Mouse (Mus musculus) mature B cell (primary cell): ENCODE data around the gene Rplp2.

Experiments
- in situ Hi-C: fragments of 300-500 bp; cut with MboI; formaldehyde crosslinking; loops from 2 replicates; pipeline ENCODE4 v1.14.3; 2019

The Rplp2 gene

DNA sequence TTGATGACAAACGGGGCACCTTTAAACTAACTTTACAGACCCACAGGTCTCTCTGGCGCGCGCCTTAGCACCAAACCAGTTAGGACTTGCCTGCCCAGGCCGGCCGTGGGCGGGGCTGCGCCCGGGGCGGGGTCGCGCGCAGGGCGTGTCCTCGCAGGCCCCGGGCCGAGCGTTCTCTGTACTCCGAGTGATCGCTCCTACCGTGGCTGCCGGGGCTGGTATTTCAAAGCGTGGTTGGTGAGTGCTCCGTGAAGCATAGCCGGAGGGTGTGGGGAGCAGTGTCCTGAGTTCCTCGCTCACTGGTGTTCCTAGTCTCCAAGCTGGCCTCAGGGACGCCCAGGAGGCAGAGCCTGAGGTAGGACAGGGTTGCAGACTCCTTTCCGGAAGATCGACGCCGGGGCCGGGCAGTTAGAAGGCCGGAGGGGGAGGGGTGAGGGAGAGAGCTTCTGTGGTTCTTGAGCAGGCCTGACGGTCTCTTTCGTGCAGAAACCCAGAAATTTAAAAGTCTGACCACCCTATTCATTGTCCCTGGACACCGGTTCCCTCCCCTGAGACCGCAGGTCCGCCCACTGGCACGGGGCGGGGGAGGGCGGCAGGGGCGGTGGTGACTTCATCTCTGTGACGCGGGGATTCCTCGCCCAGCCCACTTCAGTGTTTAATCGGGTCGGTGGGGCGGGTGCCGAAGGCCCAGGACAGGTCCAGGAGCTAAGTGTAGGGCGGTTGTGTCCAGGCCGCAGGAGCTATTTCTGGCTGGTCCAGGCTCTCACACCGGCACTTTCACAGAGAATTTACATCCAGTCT, 20.3 kb downstream of the Rplp2 start, which contains the start of gene Cd151:
Gene Cd151, plus strand, starts transcription at position 163 of the 801 bp plus-strand sequence.
- in situ Hi-C loops = no loop called here

DNA sequence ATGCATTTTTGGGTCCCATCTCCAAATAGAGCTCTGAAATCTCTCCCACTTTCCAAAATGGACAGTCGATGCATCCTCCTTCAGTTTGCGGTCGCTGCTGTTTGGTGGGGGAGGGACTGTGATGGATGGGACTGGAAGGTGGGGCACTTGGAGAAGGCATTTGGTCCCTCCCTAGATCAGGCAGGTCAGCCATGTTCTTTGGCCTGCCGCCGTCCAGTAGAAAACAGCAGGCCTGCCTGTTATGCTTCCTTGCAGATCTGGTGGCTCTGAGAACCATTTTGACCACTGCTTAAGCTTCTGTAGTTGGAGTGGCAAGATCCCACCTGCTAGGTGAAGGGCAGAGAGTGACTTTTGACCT, 21.0 kb downstream of the Rplp2 start:
- in situ Hi-C loops = no loop called here

DNA sequence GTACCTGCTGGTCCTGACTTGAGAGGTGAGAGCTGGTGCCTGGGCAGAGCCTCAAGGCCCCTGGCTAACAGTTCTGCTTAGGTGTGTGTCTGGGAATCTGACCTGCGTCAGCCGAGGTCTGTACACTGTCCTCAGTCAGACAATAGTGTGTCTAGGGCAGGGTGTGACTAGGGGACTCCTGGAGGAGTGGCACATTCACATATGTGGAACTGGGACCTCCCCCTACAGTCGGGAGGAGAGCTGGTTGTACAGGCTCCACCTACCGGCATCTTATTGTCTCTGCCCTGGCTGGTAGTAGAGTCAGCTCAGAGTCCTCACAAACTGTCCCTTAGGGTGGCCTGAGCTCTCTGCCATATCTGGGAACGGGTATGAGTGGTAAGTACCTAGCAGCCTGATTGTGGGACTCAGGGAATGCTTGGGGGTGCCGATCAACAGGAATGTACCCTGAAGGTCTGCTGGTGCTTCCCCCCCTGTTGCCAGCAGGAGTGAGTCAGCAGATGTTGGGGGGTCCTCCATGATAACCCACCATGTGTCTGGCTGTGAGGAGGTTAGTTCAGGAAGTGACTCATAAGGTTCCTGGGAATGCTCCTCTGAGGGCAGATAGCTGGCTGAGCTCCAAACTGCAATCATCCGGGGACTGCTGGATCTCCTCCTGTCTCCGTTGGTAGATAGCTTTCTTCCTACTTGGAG, 21.5 kb downstream of the Rplp2 start:
- in situ Hi-C loops = no loop called here

DNA sequence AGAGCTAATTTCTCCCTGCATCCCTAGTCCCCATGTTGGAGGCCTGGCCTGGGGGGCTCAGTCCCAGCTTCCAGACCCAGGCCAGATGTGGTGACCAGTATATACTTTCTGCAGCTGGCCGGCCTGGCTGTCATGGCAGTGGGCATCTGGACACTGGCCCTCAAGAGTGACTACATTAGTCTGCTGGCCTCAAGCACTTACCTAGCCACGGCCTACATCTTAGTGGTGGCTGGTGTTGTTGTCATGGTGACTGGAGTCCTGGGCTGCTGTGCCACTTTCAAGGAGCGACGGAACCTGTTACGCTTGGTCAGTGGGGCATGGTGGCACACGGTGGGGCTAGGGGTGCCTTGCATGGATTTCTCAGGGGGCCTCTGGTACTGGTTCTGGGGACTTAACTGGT, 22.2 kb downstream of the Rplp2 start:
- in situ Hi-C loops = no loop called here

DNA sequence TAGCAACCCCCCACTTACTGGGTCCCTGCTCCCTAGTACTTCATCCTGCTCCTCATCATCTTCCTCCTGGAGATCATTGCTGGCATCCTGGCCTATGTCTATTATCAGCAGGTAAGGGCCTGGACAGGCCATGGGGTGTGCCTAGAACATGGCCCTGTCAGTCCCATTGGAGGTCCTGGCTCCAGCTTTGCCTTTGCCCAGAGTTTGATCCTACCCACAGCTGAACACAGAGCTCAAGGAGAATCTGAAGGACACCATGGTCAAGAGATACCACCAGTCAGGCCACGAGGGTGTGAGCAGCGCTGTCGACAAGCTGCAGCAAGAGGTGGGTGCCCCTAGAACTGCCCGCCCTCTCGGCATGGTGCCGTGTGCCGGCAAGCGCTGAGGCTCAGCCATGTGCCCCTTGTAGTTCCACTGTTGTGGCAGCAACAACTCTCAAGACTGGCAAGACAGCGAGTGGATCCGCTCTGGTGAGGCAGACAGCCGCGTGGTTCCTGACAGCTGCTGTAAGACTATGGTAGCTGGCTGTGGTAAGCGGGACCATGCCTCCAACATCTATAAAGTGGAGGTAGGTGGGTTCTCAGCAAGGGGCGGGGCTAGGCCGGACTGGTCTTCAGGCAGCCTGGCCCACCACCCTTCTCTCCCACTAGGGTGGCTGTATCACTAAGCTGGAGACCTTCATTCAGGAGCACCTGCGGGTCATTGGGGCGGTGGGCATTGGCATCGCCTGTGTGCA, 22.9 kb downstream of the Rplp2 start:
- in situ Hi-C loops = loop anchor here (10.0 kb wide), 1 partner anchor 435 kb away; no protein-coding TSS in a partner anchor

DNA sequence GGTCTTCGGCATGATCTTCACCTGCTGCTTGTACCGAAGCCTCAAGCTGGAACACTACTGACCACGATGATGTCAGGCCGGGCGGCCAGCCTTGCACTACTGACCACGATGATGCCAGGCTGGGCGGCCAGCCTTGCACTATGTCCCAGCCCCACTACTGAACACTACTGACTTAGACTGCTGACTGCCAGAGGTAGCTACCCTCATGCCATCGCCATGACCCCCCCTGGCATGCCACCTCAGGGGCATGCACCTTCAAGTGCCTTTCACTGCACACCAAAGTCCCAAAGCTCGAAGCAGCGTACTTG, 23.4 kb downstream of the Rplp2 start:
- in situ Hi-C loops = loop anchor here (10.0 kb wide), 1 partner anchor 434 kb away; no protein-coding TSS in a partner anchor

DNA sequence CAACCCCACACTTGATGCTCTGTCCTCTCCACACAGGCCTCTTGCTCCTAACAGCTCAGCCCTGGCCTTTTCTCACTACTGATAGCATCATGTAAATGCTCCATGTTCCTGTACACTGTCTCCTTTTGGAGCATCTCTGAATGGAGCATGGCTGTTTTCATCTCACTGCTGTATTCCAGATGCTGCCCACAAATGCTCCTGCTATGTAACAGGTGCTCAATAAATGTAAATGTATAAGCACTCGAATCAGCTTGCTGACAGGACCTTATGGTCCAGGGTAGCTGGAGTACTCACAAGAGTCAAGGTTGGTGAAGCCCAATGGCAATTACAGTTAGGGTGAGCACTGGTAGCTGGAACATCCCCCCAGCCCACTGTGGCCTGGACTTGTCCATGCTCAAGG, 24.1 kb downstream of the Rplp2 start:
- in situ Hi-C loops = loop anchor here (10.0 kb wide), 1 partner anchor 434 kb away; no protein-coding TSS in a partner anchor

DNA sequence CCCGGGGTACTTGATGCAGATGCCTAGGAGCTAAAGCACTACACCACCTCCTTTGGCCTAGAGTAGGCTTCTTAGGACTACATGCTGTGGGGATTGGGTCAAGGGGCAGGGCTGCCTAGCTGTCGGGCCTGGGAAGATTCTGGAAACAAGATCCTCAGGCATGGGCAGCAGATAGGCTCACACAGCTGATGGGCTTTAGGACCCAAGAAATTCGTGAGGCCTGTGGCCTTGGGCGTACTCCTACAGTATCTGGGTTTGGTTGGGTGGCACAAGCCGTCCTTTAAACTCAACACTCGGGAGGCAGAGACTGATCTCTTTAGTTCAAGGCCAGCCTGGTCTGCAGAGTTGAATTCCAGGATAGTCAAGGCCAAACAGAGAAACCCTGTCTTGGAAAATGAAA, 25.1 kb downstream of the Rplp2 start:
- in situ Hi-C loops = loop anchor here (10.0 kb wide), 1 partner anchor 433 kb away; no protein-coding TSS in a partner anchor

DNA sequence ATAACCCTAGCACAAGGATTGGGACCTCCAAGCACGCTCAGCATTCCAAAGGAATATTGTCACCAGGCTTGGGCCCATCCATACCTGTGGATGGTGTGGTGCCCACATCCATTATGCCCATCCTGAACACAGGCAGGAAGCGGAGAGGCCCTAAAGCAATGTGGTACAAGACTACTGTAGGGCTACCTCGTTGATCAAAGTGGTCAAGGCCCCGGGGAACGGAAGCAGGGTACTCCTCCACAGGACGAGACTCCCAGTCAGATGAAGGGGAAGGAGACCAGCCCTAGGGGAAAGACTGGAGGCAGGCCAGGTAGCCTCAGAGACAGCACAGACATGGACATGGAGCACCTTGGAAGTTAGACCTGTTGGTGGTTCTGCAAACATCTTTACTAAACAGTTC, 25.6 kb downstream of the Rplp2 start:
- in situ Hi-C loops = loop anchor here (10.0 kb wide), 1 partner anchor 432 kb away; no protein-coding TSS in a partner anchor

DNA sequence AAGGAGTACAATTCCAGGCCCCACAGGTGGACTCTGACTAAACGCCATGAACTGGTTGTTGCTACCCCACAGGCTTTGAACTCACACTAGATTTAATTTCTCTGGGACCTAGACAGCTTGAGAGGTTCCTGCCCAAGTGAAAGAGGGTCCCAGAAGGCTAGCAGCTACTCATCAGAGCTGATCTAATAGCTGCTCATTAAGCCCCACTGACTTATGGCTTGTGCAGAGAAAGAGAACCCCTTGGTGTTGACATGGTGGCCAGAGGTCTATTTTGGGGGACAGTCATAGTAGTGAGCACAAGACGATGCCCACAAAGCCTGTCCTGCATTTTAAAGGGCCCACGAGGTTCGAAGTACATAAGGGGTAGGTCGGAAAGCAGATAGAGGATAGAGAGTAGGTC, 27.0 kb downstream of the Rplp2 start:
- in situ Hi-C loops = loop anchor here (10.0 kb wide), 1 partner anchor 431 kb away; no protein-coding TSS in a partner anchor

DNA sequence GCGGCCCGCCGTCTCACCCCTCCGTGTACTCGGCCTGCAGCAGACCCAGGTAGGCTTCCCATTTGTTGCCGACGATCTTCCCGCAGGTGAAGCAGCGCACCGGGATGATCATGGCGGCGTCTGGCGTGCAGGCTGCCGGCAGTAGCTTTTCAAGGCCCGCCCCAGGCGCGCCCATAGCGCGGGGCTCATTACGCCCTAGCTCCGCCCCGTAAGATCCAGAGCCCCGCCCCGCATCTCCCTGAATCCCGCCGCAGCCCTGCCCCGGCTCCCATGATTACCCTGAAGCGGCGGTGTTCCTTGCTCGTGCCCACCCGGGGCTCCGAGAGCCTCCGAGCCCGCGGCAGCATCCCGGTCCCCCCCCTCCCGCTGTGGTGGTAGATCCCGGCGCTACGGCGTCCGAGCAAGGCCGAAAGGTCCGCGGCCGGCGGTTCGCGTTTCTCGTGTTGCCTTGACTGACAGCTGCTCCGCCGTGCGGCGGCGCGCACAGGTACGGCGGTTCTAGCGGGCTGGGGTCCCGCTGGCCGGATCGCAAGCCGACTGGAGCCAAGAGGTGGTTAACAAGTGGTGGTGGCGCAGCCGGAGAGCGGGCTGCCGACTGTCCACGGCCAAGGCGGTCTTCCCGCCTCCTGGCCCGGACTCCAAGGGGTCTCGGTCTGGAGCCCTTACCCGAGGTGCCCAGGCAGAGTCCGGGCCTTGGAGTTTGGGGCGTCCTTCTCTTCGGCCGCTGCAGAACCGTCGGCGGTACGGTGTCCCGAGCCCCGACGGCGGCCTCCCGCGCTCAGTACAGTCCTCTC, 28.0 kb downstream of the Rplp2 start, which contains the start of the genes Polr2l and Tspan4:
Gene Polr2l, minus strand, starts transcription at position 122 of the 794 bp plus-strand sequence.
Gene Tspan4, plus strand, starts transcription at position 230 of the 794 bp plus-strand sequence.
- in situ Hi-C loops = loop anchor here (10.0 kb wide), 1 partner anchor 430 kb away; no protein-coding TSS in a partner anchor

DNA sequence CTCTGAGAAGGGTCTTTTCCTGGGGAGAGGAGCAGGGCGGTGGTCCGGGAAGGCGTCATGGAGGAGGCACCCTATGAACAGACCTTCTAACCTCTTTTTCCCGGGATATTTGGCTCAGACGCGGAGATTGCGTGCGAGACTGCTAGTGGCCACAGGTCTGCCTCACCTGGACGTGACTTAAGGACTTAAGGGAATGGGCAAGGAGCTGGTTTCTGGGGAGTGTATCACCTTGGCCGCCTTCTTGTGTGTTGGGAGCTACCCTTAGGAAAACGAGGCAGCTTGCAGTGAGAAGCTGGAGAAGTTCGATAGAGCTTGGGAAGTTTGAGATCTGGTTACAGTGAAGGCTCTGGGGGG, 28.6 kb downstream of the Rplp2 start:
- in situ Hi-C loops = loop anchor here (10.0 kb wide), 1 partner anchor 429 kb away; no protein-coding TSS in a partner anchor

DNA sequence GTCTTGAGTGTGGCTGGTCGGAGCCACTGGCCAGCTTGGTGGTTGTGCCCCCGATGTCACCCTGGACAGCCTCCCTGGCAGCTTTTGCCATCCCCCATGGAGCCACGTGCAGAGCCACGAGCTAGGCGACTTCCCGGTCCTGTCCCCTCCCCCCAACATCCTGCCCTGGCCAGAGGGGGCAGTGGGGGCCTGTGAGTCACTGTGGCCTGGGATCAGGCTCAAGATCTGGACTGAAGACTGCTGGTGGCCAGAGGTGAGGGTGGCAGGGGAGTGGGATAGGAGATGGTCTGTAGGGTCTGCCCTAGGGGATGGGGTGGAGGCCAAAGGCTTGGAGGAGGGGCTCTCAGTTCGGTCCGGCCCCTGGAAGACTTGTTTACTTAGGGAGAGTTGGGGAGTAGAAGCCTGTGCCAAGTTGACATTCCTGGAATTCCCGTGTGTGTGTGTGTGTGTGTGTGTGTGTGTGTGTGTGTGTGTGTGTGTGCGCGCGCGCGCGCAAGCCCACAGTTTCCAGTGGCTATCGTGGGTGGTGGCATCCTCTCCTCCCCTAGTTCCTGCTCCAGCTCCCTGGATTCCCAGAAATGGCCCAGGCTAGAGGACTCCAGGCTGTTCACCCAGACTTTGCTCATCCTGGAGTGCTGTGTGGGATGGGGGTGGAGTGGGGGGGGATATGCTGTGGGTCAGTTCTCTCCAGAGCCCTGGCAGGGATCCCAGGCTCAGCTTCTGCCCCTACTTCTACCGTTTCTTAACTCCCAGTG, 29.2 kb downstream of the Rplp2 start:
- in situ Hi-C loops = loop anchor here (10.0 kb wide), 1 partner anchor 428 kb away; no protein-coding TSS in a partner anchor

DNA sequence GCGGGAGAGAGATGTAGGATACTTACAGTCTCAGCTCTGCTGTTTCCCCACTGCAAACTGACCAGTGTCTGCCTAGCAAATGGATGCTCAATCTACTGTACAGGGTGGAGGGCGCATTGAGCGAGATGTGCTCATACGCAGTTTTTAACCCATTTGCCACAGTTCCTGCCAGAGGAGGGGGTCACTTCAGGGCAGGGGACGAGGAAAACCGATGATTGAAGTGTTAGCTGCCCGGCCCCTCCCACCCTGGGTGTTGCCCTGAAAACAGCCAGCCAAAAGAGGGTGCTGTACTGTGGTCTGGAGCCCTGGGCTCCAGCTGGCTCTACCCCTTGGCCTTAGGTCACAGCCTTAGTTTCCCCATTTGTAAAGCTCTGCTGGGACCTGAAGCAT, 29.8 kb downstream of the Rplp2 start:
- in situ Hi-C loops = loop anchor here (10.0 kb wide), 1 partner anchor 428 kb away; no protein-coding TSS in a partner anchor

DNA sequence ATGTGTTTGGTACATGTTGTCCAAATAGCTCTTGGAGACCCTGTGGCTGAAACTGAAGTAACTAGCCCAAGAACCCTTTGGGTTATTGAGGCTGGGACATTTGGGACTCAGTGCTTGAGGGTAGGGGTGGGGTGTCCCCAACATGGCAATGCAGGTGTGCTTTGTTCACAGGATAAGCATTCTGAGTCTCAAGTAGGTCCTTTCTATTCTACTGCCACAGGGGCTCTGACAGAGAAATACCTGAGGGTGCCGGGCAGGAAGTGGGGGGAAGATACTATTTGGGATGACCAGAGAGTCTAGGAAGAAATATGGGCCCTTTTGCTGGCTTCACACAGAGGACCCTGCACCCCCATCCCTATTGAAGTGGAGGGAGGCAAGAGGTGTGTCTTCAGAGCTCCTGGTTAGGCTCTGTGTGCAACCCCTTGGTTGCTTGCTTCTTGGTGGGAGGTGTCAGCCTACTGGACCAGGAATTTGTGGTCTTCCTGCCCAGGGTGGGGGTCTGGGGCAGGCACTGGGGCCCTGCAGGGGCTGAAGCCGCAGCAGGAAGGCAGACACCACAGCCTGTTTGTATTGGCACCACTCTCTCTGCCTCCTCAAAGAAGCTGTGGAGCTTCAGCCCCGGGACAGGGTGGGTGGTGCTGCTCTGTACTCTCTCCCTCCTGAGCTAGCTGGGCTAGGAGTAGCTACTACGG, 30.6 kb downstream of the Rplp2 start:
- in situ Hi-C loops = loop anchor here (10.0 kb wide), 1 partner anchor 427 kb away; no protein-coding TSS in a partner anchor

DNA sequence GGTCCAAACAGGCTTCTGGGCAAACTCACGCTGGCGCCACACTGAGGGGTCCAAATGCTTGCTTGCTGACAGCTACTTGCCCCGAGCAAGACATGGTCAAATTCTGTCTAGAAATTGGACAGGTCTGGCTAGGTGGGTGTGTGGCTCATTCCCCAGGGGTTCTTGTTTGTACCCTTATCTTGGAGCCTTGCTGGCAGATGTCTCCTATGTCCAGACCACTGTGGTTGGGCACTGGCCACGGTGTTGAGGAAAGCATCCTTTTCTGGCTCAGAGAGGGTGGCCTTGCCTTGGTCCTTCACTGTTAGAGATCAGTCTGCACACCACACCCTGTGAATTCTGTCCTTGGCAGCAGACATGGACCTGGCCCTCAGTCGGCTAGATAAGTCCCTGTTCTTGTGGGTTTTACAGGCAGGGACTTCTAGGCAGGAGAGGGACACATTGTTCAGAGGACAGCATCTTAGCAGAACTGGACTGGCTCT, 31.1 kb downstream of the Rplp2 start:
- in situ Hi-C loops = loop anchor here (10.0 kb wide), 1 partner anchor 426 kb away; no protein-coding TSS in a partner anchor

DNA sequence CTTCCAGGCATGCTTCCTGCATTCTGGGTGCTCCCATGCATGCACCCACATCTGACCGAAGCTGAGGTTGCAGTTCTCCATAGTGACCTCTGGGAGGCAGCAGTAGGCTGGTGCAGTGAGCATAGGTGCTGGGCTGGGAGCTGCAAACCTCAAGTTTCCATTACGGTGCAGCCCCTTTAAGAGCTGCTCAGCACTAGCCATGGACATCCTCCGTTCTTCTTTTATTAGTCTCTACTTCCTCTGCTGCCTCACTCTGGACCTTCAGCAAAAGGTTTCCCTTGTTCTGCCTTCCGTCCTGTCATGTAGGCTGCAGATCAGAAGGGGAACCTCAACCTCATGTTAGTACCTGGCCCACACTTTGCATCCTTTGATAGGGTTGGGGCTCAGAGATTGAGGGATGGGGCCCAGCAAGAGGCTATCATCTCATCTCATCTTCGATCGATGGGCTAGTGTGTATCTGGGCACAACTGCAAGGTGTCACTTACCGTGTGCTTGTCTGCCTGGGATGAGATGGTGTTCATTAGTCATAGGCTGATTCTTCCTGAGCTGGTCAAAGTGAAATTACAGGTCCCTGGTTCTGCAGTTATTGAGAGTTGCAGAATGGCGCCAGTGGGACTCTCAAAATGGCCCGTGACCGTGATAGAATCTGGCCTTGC, 33.8 kb downstream of the Rplp2 start:
- in situ Hi-C loops = no loop called here

DNA sequence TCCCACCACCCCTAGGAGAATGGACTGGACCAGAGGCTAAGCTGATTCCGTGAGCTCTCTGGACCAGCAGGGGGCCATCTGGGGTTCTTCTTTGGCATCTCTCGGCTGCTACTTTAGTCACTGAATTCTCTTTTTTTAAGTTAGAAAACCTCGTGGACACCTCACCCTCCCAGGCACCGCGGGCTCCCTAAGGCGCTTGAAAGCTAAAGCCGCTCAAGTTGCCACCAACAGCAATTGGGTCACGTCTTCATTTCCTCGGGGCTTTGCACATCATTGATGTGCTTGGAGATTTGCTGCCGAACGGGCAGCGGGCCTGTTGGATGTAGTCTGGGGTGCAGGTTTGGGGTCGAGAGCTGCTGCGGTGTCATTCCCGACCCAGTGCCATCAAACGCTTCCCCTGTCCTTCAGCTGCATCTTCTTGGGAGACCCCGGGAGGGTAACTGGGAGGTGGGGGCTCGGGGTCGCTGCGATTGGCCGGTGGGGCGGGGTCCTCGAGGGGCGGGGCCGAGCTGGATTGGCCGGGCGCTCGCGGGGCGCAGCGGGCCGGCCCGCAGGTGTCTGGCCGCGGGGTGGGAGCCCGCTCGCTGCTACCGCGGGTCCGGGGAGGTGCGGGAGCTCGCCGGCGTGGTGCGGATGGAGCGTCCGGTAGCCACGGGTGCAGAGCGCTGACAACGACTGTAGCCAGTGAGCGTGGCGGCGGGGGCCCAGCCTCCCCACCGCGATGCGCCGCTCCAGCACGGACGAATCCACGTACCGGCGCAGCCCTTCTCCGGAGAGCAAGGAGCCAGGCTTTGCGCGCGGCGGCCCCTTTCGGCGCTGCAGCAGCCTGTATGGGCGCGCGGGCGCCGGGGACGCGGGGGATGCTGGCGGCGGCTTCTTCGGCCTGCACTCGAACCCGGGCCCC, 34.6 kb downstream of the Rplp2 start:
- in situ Hi-C loops = no loop called here
